Mouse (Mus musculus): ENCODE measurements around the gene Lsamp. TPM values are rescaled to one million over a fixed set of nuclear protein-coding genes. Genes with fewer than 3 reads are reported as not detected.
"Not testable (repeated sequence)": the region's sequence is repeated elsewhere in the genome, so short reads cannot be mapped to it uniquely, and the experiment has no call there.

The Lsamp gene
- total RNA-seq, 2 experiments from 2014 or later = not detected

- ATAC-seq (replicated peaks; ENCODE audit: low FRiP score, low TSS enrichment, poor library complexity, severe bottlenecking) = no peak
Measured at GRCm38 (mm10) chr16:40463411-40464058, 479.4 kb downstream of the Lsamp start.

- no peak for ATAC-seq (replicated peaks; ENCODE audit: low FRiP score, low TSS enrichment, poor library complexity, severe bottlenecking)
Measured at GRCm38 (mm10) chr16:40466596-40466995, 482.4 kb downstream of the Lsamp start.

- ATAC-seq (replicated peaks; ENCODE audit: low FRiP score, low TSS enrichment, poor library complexity, severe bottlenecking) = no peak
Measured at GRCm38 (mm10) chr16:40470946-40471345, 486.8 kb downstream of the Lsamp start.

- no peak for ATAC-seq (replicated peaks; ENCODE audit: low FRiP score, low TSS enrichment, poor library complexity, severe bottlenecking)
Measured at GRCm38 (mm10) chr16:40471967-40472366, 487.8 kb downstream of the Lsamp start.

- ATAC-seq (replicated peaks; ENCODE audit: low FRiP score, low TSS enrichment, poor library complexity, severe bottlenecking) = no peak
Measured at GRCm38 (mm10) chr16:40491606-40492005, 507.4 kb downstream of the Lsamp start.

GRCm38 (mm10) chr16:40504262-40504960, 520.2 kb downstream of the Lsamp start:
- no peak for ATAC-seq (replicated peaks; ENCODE audit: low FRiP score, low TSS enrichment, poor library complexity, severe bottlenecking)

- ATAC-seq (replicated peaks; ENCODE audit: low FRiP score, low TSS enrichment, poor library complexity, severe bottlenecking) = no peak
Measured at GRCm38 (mm10) chr16:40509146-40510030, 525.2 kb downstream of the Lsamp start.

- no peak for ATAC-seq (replicated peaks; ENCODE audit: low FRiP score, low TSS enrichment, poor library complexity, severe bottlenecking)
Measured at GRCm38 (mm10) chr16:40536754-40537153, 552.6 kb downstream of the Lsamp start.

GRCm38 (mm10) chr16:40549663-40550062, 565.5 kb downstream of the Lsamp start:
- no peak for ATAC-seq (replicated peaks; ENCODE audit: low FRiP score, low TSS enrichment, poor library complexity, severe bottlenecking)

GRCm38 (mm10) chr16:40555608-40556007, 571.4 kb downstream of the Lsamp start:
- ATAC-seq (replicated peaks; ENCODE audit: low FRiP score, low TSS enrichment, poor library complexity, severe bottlenecking) = no peak

GRCm38 (mm10) chr16:40557680-40558249, 573.6 kb downstream of the Lsamp start:
- no peak for ATAC-seq (replicated peaks; ENCODE audit: low FRiP score, low TSS enrichment, poor library complexity, severe bottlenecking)

GRCm38 (mm10) chr16:40567431-40567941, 583.3 kb downstream of the Lsamp start:
- ATAC-seq (replicated peaks; ENCODE audit: low FRiP score, low TSS enrichment, poor library complexity, severe bottlenecking) = no peak

- no peak for ATAC-seq (replicated peaks; ENCODE audit: low FRiP score, low TSS enrichment, poor library complexity, severe bottlenecking)
Measured at GRCm38 (mm10) chr16:40572085-40572745, 588.1 kb downstream of the Lsamp start.

- no peak for ATAC-seq (replicated peaks; ENCODE audit: low FRiP score, low TSS enrichment, poor library complexity, severe bottlenecking)
Measured at GRCm38 (mm10) chr16:40582076-40582475, 597.9 kb downstream of the Lsamp start.

GRCm38 (mm10) chr16:40593161-40593560, 609.0 kb downstream of the Lsamp start:
- ATAC-seq (replicated peaks; ENCODE audit: low FRiP score, low TSS enrichment, poor library complexity, severe bottlenecking) = no peak

- no peak for ATAC-seq (replicated peaks; ENCODE audit: low FRiP score, low TSS enrichment, poor library complexity, severe bottlenecking)
Measured at GRCm38 (mm10) chr16:40601431-40602387, 617.5 kb downstream of the Lsamp start.

- no peak for ATAC-seq (replicated peaks; ENCODE audit: low FRiP score, low TSS enrichment, poor library complexity, severe bottlenecking)
Measured at GRCm38 (mm10) chr16:40607509-40607908, 623.3 kb downstream of the Lsamp start.

- ATAC-seq (replicated peaks; ENCODE audit: low FRiP score, low TSS enrichment, poor library complexity, severe bottlenecking) = not testable (repeated sequence)
Measured at GRCm38 (mm10) chr16:40616697-40617096, 632.5 kb downstream of the Lsamp start.
